Mouse (Mus musculus) lung, postnatal 36 days (tissue): ENCODE data around the gene Pip5kl1.

ENCODE experiments used
- DNase-seq: peaks from one replicate; pipeline ENCODE4 v3.0.0; 2022; ENCODE audit warnings: mixed read lengths

Gene Pip5kl1

GRCm38 (mm10) chr2:32549171-32549570, 25.4 kb upstream of the Pip5kl1 start:
- DNase-seq = no peak

GRCm38 (mm10) chr2:32549764-32550163, 24.8 kb upstream of the Pip5kl1 start:
- DNase-seq = peak; percentile 37

GRCm38 (mm10) chr2:32551236-32551635, 23.4 kb upstream of the Pip5kl1 start:
- DNase-seq = no peak

GRCm38 (mm10) chr2:32553592-32554148, 20.9 kb upstream of the Pip5kl1 start:
- DNase-seq = no peak

- peak; percentile 68 for DNase-seq
Measured at GRCm38 (mm10) chr2:32555484-32555883, 19.1 kb upstream of the Pip5kl1 start.

- no peak for DNase-seq
Measured at GRCm38 (mm10) chr2:32556019-32556418, 18.6 kb upstream of the Pip5kl1 start.

GRCm38 (mm10) chr2:32559570-32559969, 15.0 kb upstream of the Pip5kl1 start:
- no peak for DNase-seq

GRCm38 (mm10) chr2:32566536-32567063, 8.0 kb upstream of the Pip5kl1 start:
- DNase-seq = peak; percentile 82

GRCm38 (mm10) chr2:32568149-32568548, 6.4 kb upstream of the Pip5kl1 start:
- DNase-seq = no peak

GRCm38 (mm10) chr2:32568941-32569340, 5.7 kb upstream of the Pip5kl1 start:
- DNase-seq = no peak

- peak; percentile 97 for DNase-seq
Measured at GRCm38 (mm10) chr2:32570698-32571494, 3.7 kb upstream of the Pip5kl1 start, which contains the start of gene Dpm2. TSS of gene Dpm2 (plus strand) at chr2:32570858.

- DNase-seq = no peak
Measured at GRCm38 (mm10) chr2:32572196-32572595, 2.4 kb upstream of the Pip5kl1 start.

GRCm38 (mm10) chr2:32574901-32575585, 446 bp downstream of the Pip5kl1 start:
- peak; percentile 69 for DNase-seq

GRCm38 (mm10) chr2:32575586-32576160, 1.1 kb downstream of the Pip5kl1 start, which contains the start of gene 9430097D07Rik:
TSS of gene 9430097D07Rik (minus strand) at chr2:32575684.
- DNase-seq = no peak

GRCm38 (mm10) chr2:32576532-32576931, 1.9 kb downstream of the Pip5kl1 start:
- no peak for DNase-seq

GRCm38 (mm10) chr2:32578146-32579046, 3.8 kb downstream of the Pip5kl1 start:
- DNase-seq = peak; percentile 73

- peak; percentile 82 for DNase-seq
Measured at GRCm38 (mm10) chr2:32581450-32582095, 7.0 kb downstream of the Pip5kl1 start.

- peak; percentile 94 for DNase-seq
Measured at GRCm38 (mm10) chr2:32582830-32583799, 8.5 kb downstream of the Pip5kl1 start.

GRCm38 (mm10) chr2:32585149-32585714, 10.6 kb downstream of the Pip5kl1 start:
- no peak for DNase-seq

- DNase-seq = peak; percentile 96
Measured at GRCm38 (mm10) chr2:32586871-32587351, 12.3 kb downstream of the Pip5kl1 start, which contains the start of gene St6galnac4. TSS of gene St6galnac4 (plus strand) at chr2:32587095.
